Mouse (Mus musculus) kidney, postnatal 10 days (tissue): ENCODE data around the gene Cnot6l.
A peak's percentile ranks its signal among the peaks of the same experiment; 100 is the strongest.

Experiments
- DNase-seq: peaks from one replicate; pipeline ENCODE4 v3.0.0; 2021; ENCODE audit warnings: mixed read lengths

Gene Cnot6l

GRCm38 (mm10) chr5:96164021-96164411 lies at the start of gene Cnot6l:
Gene Cnot6l, minus strand, starts transcription at chr5:96164171.
- DNase-seq, result peak; percentile 56

- DNase-seq, result peak; percentile 94
Measured at GRCm38 (mm10) chr5:96209916-96210583, 46.1 kb upstream of the Cnot6l start.

- DNase-seq, result peak; percentile 48
Measured at GRCm38 (mm10) chr5:96209459-96209858, 45.5 kb upstream of the Cnot6l start, which contains the start of gene Mrpl1. Gene Mrpl1, plus strand, starts transcription at chr5:96209493.

- no peak for DNase-seq
Measured at GRCm38 (mm10) chr5:96208543-96208942, 44.6 kb upstream of the Cnot6l start.

- no peak for DNase-seq
Measured at GRCm38 (mm10) chr5:96207531-96207930, 43.6 kb upstream of the Cnot6l start.

- DNase-seq, result peak; percentile 84
Measured at GRCm38 (mm10) chr5:96206897-96207296, 42.9 kb upstream of the Cnot6l start.

GRCm38 (mm10) chr5:96201462-96202154 lies 37.6 kb upstream of the Cnot6l start:
- no peak for DNase-seq

- no peak for DNase-seq
Measured at GRCm38 (mm10) chr5:96200269-96200668, 36.3 kb upstream of the Cnot6l start.

GRCm38 (mm10) chr5:96198271-96198670 lies 34.3 kb upstream of the Cnot6l start:
- DNase-seq, result no peak

- no peak for DNase-seq
Measured at GRCm38 (mm10) chr5:96196547-96197052, 32.6 kb upstream of the Cnot6l start.

- no peak for DNase-seq
Measured at GRCm38 (mm10) chr5:96191251-96191650, 27.3 kb upstream of the Cnot6l start.

- DNase-seq, result no peak
Measured at GRCm38 (mm10) chr5:96189761-96190160, 25.8 kb upstream of the Cnot6l start.

GRCm38 (mm10) chr5:96183987-96184386 lies 20.0 kb upstream of the Cnot6l start:
- no peak for DNase-seq

GRCm38 (mm10) chr5:96183211-96183610 lies 19.2 kb upstream of the Cnot6l start:
- no peak for DNase-seq

- DNase-seq, result no peak
Measured at GRCm38 (mm10) chr5:96176879-96177358, 12.9 kb upstream of the Cnot6l start.

- no peak for DNase-seq
Measured at GRCm38 (mm10) chr5:96176121-96176520, 12.2 kb upstream of the Cnot6l start.

GRCm38 (mm10) chr5:96171765-96172164 lies 7.8 kb upstream of the Cnot6l start:
- no peak for DNase-seq

GRCm38 (mm10) chr5:96170443-96170842 lies 6.5 kb upstream of the Cnot6l start:
- DNase-seq, result no peak

GRCm38 (mm10) chr5:96166761-96167160 lies 2.8 kb upstream of the Cnot6l start:
- no peak for DNase-seq

- DNase-seq, result no peak
Measured at GRCm38 (mm10) chr5:96163396-96164020, 463 bp downstream of the Cnot6l start.

GRCm38 (mm10) chr5:96162399-96163331 lies 1.3 kb downstream of the Cnot6l start:
- DNase-seq, result peak; percentile 94
